Mouse (Mus musculus) monocyte, adult 2 months (primary cell): Measurements from ENCODE around the gene Btc.

ENCODE experiments used
- DNase-seq, 2 experiments: peaks; one replicate each; pipeline ENCODE4 v3.0.0; 2022; ENCODE audit warnings: low spot score in 2 of 2, low read depth in 1 of 2

Btc gene

GRCm38 (mm10) chr5:91402339-91403211, at the start of gene Btc:
Gene Btc (minus strand): TSS chr5:91402994.
- DNase-seq: peak; percentile 27 to 51

GRCm38 (mm10) chr5:91444981-91445517, 42.3 kb upstream of the Btc start:
- no peak for DNase-seq

- DNase-seq: no peak
Measured at GRCm38 (mm10) chr5:91436563-91436962, 33.8 kb upstream of the Btc start.

- no peak for DNase-seq
Measured at GRCm38 (mm10) chr5:91434723-91435658, 32.2 kb upstream of the Btc start.

- no peak for DNase-seq
Measured at GRCm38 (mm10) chr5:91428547-91428946, 25.8 kb upstream of the Btc start.

- no peak for DNase-seq
Measured at GRCm38 (mm10) chr5:91413814-91414213, 11.0 kb upstream of the Btc start.

GRCm38 (mm10) chr5:91404263-91404662, 1.5 kb upstream of the Btc start:
- DNase-seq: no peak

- DNase-seq: no peak
Measured at GRCm38 (mm10) chr5:91403281-91403680, 487 bp upstream of the Btc start.

- no peak for DNase-seq
Measured at GRCm38 (mm10) chr5:91400493-91401096, 2.2 kb downstream of the Btc start.

- no peak for DNase-seq
Measured at GRCm38 (mm10) chr5:91375467-91375866, 27.3 kb downstream of the Btc start.

- no peak for DNase-seq
Measured at GRCm38 (mm10) chr5:91368061-91368565, 34.7 kb downstream of the Btc start.

- DNase-seq: no peak
Measured at GRCm38 (mm10) chr5:91366925-91367324, 35.9 kb downstream of the Btc start.

- no peak for DNase-seq
Measured at GRCm38 (mm10) chr5:91363274-91363991, 39.4 kb downstream of the Btc start.

- no peak for DNase-seq
Measured at GRCm38 (mm10) chr5:91352645-91353044, 50.1 kb downstream of the Btc start.

- DNase-seq: no peak
Measured at GRCm38 (mm10) chr5:91345681-91346080, 57.1 kb downstream of the Btc start.

- DNase-seq: no peak
Measured at GRCm38 (mm10) chr5:91345064-91345463, 57.7 kb downstream of the Btc start.

- no peak for DNase-seq
Measured at GRCm38 (mm10) chr5:91341981-91342760, 60.6 kb downstream of the Btc start.

GRCm38 (mm10) chr5:91334227-91334626, 68.6 kb downstream of the Btc start:
- DNase-seq: no peak

GRCm38 (mm10) chr5:91332079-91332865, 70.5 kb downstream of the Btc start:
- no peak for DNase-seq
